Mouse (Mus musculus) left cerebral cortex, adult 9 months (tissue): Measurements from ENCODE around the gene Rap1gap.
A peak's percentile ranks its signal among the peaks of the same experiment; 100 is the strongest.

Experiments used
- DNase-seq, 2 experiments: peaks; one replicate each; pipeline ENCODE4 v3.0.0; 2022; ENCODE audit warnings: low spot score in 2 of 2

Gene Rap1gap

GRCm38 (mm10) chr4:137664433-137664979 is at the start of gene Rap1gap:
Gene Rap1gap (plus strand): TSS chr4:137664726.
- peak in 1 of 2 experiments; percentile 70 for DNase-seq

GRCm38 (mm10) chr4:137622847-137623246 is 41.7 kb upstream of the Rap1gap start:
- DNase-seq, result no peak

- DNase-seq, result no peak
These were observed 36.9 kb upstream of the Rap1gap start for GRCm38 (mm10) chr4:137627476-137628235.

- no peak for DNase-seq
These were observed 36.1 kb upstream of the Rap1gap start for GRCm38 (mm10) chr4:137628400-137628799.

GRCm38 (mm10) chr4:137629354-137629753 is 35.2 kb upstream of the Rap1gap start:
- DNase-seq, result no peak

GRCm38 (mm10) chr4:137630153-137630552 is 34.4 kb upstream of the Rap1gap start:
- no peak for DNase-seq

- no peak for DNase-seq
These were observed 32.9 kb upstream of the Rap1gap start for GRCm38 (mm10) chr4:137631596-137631995.

GRCm38 (mm10) chr4:137633394-137633793 is 31.1 kb upstream of the Rap1gap start:
- DNase-seq, result no peak

- DNase-seq, result no peak
These were observed 27.9 kb upstream of the Rap1gap start for GRCm38 (mm10) chr4:137636597-137636996.

GRCm38 (mm10) chr4:137641556-137641955 is 23.0 kb upstream of the Rap1gap start:
- DNase-seq, result no peak

- no peak for DNase-seq
These were observed 22.4 kb upstream of the Rap1gap start for GRCm38 (mm10) chr4:137642101-137642500.

GRCm38 (mm10) chr4:137643459-137643858 is 21.1 kb upstream of the Rap1gap start:
- DNase-seq, result no peak

- no peak for DNase-seq
These were observed 18.3 kb upstream of the Rap1gap start for GRCm38 (mm10) chr4:137646262-137646661.

- DNase-seq, result no peak
These were observed 16.9 kb upstream of the Rap1gap start for GRCm38 (mm10) chr4:137647648-137648047.

GRCm38 (mm10) chr4:137648230-137648629 is 16.3 kb upstream of the Rap1gap start:
- no peak for DNase-seq

- no peak for DNase-seq
These were observed 13.6 kb upstream of the Rap1gap start for GRCm38 (mm10) chr4:137650912-137651311.

- DNase-seq, result no peak
These were observed 11.6 kb upstream of the Rap1gap start for GRCm38 (mm10) chr4:137652835-137653346.

GRCm38 (mm10) chr4:137655241-137656031 is 9.1 kb upstream of the Rap1gap start:
- no peak for DNase-seq

GRCm38 (mm10) chr4:137657674-137658073 is 6.9 kb upstream of the Rap1gap start:
- no peak for DNase-seq

- no peak for DNase-seq
These were observed 5.0 kb upstream of the Rap1gap start for GRCm38 (mm10) chr4:137659541-137659940.

GRCm38 (mm10) chr4:137660364-137661077 is 4.0 kb upstream of the Rap1gap start:
- no peak for DNase-seq

- DNase-seq, result no peak
These were observed 3.5 kb upstream of the Rap1gap start for GRCm38 (mm10) chr4:137661078-137661450.
